Mouse (Mus musculus) right cerebral cortex, adult 18-20 months (tissue): Measurements from ENCODE around the gene Sarnp.

Experiments
- DNase-seq: peaks from one replicate; pipeline ENCODE4 v3.0.0; 2022; ENCODE audit warnings: mixed read lengths

Gene Sarnp

GRCm38 (mm10) chr10:128817033-128817432 is at the start of gene Sarnp:
Gene Sarnp, plus strand, starts transcription at chr10:128817333.
- DNase-seq: no peak

DNA sequence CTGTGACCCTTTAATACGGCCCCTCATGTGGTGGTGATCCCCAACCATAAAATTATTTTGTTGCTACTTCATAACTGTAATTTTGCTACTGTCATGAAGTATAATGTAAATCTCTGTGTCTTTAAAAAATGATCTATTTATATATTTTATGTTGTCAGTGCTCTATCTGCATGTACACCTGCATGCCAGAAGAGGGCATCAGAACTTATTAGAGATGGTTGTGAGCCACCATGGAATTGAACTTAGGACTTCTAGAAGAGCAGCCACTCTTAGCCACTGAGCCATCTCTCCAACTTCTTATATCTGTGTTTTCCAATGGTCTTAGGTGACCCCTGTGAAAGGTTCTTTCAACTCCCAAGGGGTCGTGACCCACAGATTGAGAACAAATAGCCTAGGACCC is 44.2 kb upstream of the Sarnp start:
- DNase-seq: no peak

GRCm38 (mm10) chr10:128773685-128774084 is 43.4 kb upstream of the Sarnp start:
- DNase-seq: no peak

DNA sequence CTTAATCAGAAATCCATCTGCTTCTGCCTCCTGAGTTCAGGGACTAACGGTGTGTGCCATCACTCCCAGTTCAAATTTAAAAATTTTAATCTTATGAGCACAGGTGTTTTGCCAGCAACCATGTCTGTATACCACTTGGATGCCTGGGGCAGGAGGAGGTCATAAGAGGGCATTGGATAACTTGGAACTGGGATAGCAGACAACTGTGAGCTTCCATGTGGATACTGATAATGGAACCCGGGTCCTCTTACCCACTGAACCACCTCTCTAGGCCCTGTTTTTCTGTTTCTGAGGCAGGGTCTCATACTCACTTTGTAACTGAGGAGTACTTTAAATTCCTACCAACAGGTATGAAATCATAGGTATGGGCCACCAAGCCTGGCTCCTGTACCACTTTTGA is 38.7 kb upstream of the Sarnp start:
- no peak for DNase-seq

GRCm38 (mm10) chr10:128779011-128779795 is 37.9 kb upstream of the Sarnp start:
- DNase-seq: no peak

- DNase-seq: no peak
Measured at GRCm38 (mm10) chr10:128780200-128780599, 36.9 kb upstream of the Sarnp start.

- DNase-seq: no peak
Measured at GRCm38 (mm10) chr10:128790398-128791124, 26.6 kb upstream of the Sarnp start, which contains the start of gene Mmp19. Gene Mmp19, plus strand, starts transcription at chr10:128790910.

- no peak for DNase-seq
Measured at GRCm38 (mm10) chr10:128792041-128792440, 25.1 kb upstream of the Sarnp start.

GRCm38 (mm10) chr10:128793258-128793657 is 23.9 kb upstream of the Sarnp start:
- DNase-seq: no peak

GRCm38 (mm10) chr10:128794391-128794790 is 22.7 kb upstream of the Sarnp start:
- no peak for DNase-seq

- no peak for DNase-seq
Measured at GRCm38 (mm10) chr10:128795581-128795980, 21.6 kb upstream of the Sarnp start.

DNA sequence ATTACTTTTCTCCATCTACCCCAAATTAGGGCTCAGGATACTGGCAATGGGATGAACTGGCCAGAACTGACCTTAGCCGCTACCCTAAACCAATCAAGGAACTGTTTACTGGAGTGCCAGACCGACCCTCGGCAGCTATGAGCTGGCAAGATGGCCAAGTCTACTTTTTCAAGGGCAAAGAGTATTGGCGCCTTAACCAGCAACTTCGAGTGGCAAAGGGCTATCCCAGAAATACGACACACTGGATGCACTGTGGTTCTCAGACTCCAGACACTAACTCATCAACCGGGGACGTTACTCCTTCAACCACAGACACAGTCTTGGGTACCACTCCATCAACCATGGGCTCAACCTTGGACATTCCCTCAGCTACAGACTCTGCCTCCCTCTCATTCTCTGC is 18.5 kb upstream of the Sarnp start:
- DNase-seq: no peak

- DNase-seq: no peak
Measured at GRCm38 (mm10) chr10:128801981-128802495, 15.1 kb upstream of the Sarnp start.

- DNase-seq: no peak
Measured at GRCm38 (mm10) chr10:128802956-128803355, 14.2 kb upstream of the Sarnp start.

DNA sequence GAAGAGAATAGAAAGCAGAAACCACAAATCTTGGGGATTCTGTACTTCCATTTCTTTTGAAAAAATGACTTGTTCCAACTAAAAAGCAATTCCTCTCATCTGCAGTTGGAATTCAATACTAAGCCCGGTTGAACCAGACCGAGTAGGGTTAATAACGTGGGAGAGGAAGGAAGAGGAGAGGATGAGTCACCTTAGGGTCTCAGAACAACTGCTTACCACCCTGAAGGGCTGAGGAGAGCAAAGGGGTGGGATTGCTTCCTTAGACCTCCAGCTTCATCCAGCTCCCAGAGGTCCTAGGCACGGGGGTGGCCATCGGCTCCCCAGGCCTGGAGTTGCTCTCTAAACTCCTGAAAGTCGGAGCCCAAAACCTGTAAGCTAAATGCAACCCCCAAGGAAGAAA is 13.8 kb upstream of the Sarnp start:
- DNase-seq: no peak

GRCm38 (mm10) chr10:128803771-128804270 is 13.3 kb upstream of the Sarnp start, which contains the start of gene Dnajc14:
Gene Dnajc14, plus strand, starts transcription at chr10:128804062.
- peak; percentile 75 for DNase-seq

- peak; percentile 67 for DNase-seq
Measured at GRCm38 (mm10) chr10:128804271-128805091, 12.7 kb upstream of the Sarnp start, which contains the start of gene Tmem198b. Gene Tmem198b, minus strand, starts transcription at chr10:128804370.

- peak; percentile 97 for DNase-seq
Measured at GRCm38 (mm10) chr10:128805092-128806000, 11.8 kb upstream of the Sarnp start.

DNA sequence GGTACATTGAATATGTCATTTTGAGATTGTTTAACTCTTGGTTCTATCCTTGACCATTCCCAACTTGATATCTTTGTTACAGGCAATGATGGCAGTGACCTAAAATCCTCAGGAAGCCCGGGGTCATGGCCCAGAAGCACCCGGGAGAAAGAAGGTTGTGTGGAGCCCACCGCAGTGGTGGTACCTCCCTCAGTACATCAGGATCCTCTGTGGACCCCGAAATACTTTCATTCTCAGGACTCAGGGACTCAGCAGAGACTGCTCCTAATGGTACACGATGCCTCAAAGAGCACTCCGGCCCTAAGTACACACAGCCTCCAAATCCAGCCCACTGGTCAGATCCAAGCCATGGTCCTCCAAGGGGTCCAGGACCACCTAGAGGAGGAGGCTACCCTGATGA is 11.0 kb upstream of the Sarnp start:
- DNase-seq: no peak

DNA sequence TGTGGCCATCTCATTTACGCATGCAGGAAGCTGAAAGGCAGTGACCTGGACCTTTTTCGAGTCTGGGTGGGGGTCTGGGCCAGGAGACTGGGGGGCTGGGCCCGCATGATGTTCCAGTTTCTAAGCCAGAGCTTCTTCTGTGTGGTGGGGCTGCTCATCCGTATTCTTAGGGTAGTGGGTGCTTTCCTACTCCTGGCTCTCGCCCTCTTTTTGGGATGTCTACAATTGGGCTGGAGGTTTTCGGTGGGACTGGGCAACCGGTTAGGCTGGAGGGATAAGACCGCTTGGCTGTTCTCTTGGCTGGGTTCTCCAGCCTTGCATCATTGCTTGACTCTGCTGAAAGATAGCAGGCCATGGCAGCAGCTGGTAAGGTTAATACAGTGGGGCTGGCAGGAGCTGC is 10.1 kb upstream of the Sarnp start:
- DNase-seq: no peak

- DNase-seq: no peak
Measured at GRCm38 (mm10) chr10:128820217-128820616, 3.1 kb downstream of the Sarnp start.
